Mouse (Mus musculus) lung, postnatal 0 days (tissue): ENCODE results near the gene Epm2a. TPM values are rescaled to one million over a fixed set of nuclear protein-coding genes. Genes with fewer than 3 reads are reported as not detected.

Experiments used
- ATAC-seq: fragments of 200-750 bp; cut with Nextera tagmentation; 2 replicates; pipeline ENCODE4 v1.8.0; 2017; ENCODE audit warnings: moderate library complexity
- DNase-seq: peaks from one replicate; pipeline ENCODE4 v3.0.0-alpha.2; 2016; ENCODE audit warnings: low spot score
- H3K27ac ChIP-seq: fragments of 300-500 bp; sonication (generic); 2 replicates; pipeline ENCODE4 v1.5.1; 2014; ENCODE audit warnings: antibody characterized with exemption, mild to moderate bottlenecking, low read length, mixed read lengths
- H3K27me3 ChIP-seq: fragments of 300-500 bp; sonication (generic); replicated peaks from 2 replicates; pipeline ENCODE4 v1.6.1; 2014; ENCODE audit warnings: low read length, mixed read lengths; ENCODE audit not compliant: insufficient read depth
- H3K36me3 ChIP-seq: fragments of 300-500 bp; sonication (generic); 2 replicates; pipeline ENCODE4 v1.6.1; 2014; ENCODE audit warnings: low read length, mixed read lengths; ENCODE audit not compliant: insufficient read depth
- H3K4me1 ChIP-seq: fragments of 300-500 bp; sonication (generic); 2 replicates; pipeline ENCODE4 v1.6.1; 2014; ENCODE audit warnings: antibody characterized with exemption, low read depth, low read length, mixed read lengths; ENCODE audit not compliant: insufficient read depth
- H3K4me2 ChIP-seq: fragments of 300-500 bp; sonication (generic); replicated peaks from 2 replicates; pipeline ENCODE4 v1.6.1; 2014; ENCODE audit warnings: low read depth, mild to moderate bottlenecking, low read length, moderate library complexity, mixed read lengths
- H3K4me3 ChIP-seq: fragments of 300-500 bp; sonication (generic); 2 replicates; pipeline ENCODE4 v1.5.1; 2014; ENCODE audit warnings: low read depth, low read length
- H3K9ac ChIP-seq: fragments of 300-500 bp; sonication (generic); replicated peaks from 2 replicates; pipeline ENCODE4 v1.6.1; 2014; ENCODE audit warnings: low read depth, mild to moderate bottlenecking
- H3K9me3 ChIP-seq: fragments of 300-500 bp; sonication (generic); 2 replicates; pipeline ENCODE4 v1.6.1; 2016; ENCODE audit warnings: low read length, mixed read lengths
- CTCF ChIP-seq: IDR thresholded peaks from 2 replicates; pipeline ENCODE4 v1.5.1; 2016; ENCODE audit warnings: antibody characterized with exemption, mild to moderate bottlenecking
- EP300 ChIP-seq: IDR thresholded peaks from 2 replicates; pipeline ENCODE4 v1.6.1; 2016; ENCODE audit warnings: antibody characterized with exemption, mild to moderate bottlenecking, control low read depth
- WGBS: fragments of 180-500 bp; shearing (Covaris S2); extraction: QIAGEN DNeasy Blood & Tissue Kit; methylation state at CpG from one replicate; pipeline ENCODE4 v1.1.7; 2014; 5-methylcytosine and 5-hydroxymethylcytosine counted together
- polyA plus RNA-seq: library from polyadenylated mRNA; unstranded; fragments of >200 nt; fragmentation: Nextera tagmentation; extraction: Ambion mirVana; gene quantifications from 2 replicates; pipeline ENCODE4 v1.2.1, GENCODE M21; 2015

Epm2a gene
- polyA plus RNA-seq, 1 experiment from 2014 or later = 1.0 TPM

DNA sequence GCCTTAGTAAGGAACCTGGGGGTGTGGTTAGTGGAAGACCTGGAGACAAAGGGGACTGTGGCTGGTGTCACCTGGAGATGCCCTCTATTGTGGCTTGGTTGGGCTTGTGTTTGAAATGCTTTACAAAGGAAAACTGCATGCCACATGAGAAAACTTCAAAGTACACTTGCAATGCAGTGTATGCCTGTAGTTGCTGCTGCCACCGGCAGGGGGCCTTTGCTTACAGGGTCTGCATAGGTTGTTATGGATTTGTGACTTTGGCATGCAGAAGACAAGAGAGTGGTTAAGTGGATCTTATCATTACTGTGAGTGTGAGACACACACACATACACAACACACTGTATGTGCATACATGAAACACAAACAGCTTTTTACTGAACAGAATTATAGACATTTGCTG is 114.2 kb downstream of the Epm2a start:
- TF ChIP-seq CTCF = peak; percentile 47
- no peak for TF ChIP-seq EP300
- Histone ChIP-seq H3K4me1 (no peaks in the 10 kb centered on the region), H3K9me3 (no peaks in the 10 kb centered on the region), H3K27ac (no peak overlapping the region), H3K36me3 (no peaks in the 10 kb centered on the region), H3K4me2 (no peak overlapping the region), H3K4me3 (no peak overlapping the region), H3K27me3 (no peaks in the 10 kb centered on the region), H3K9ac (no peak overlapping the region)
- ATAC-seq (no peak), DNase-seq (no peak)
- WGBS = 32% methylated on average over 1 of the region's 1 CpGs

DNA sequence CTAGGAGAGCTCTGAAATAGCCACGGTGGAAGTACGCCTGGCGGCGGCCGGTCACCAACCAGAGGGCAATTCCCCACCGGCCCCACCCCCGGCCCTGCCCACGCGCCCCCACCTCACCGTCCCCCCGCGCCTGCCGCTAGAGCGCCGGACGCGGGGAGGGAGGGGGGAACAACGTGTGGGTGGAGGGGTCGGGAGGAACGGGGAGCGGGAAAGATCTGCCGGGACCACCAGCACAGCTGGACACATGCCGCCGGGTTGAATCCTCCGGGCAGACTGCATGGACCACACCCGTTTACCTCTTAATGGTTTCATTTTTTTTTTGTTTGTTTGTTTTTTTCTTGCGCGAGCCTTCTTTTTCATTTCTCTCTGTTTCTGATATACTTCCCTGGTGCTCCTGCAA is 148.8 kb downstream of the Epm2a start:
- no peak overlapping the region for H3K9ac ChIP-seq
- peak; percentile 95 for DNase-seq
- no peak overlapping the region for H3K4me3 ChIP-seq
- no peaks in the 10 kb centered on the region for H3K36me3 ChIP-seq
- ATAC-seq = peak; percentile 94
- peaks cover 4% of the 10 kb centered on the region; the same call in 1 of the 2 replicates for H3K9me3 ChIP-seq
- TF ChIP-seq EP300 (no peak), CTCF (no peak)
- H3K4me1 ChIP-seq = no peaks in the 10 kb centered on the region
- no peaks in the 10 kb centered on the region for H3K27me3 ChIP-seq
- no peak overlapping the region for H3K27ac ChIP-seq
- no peak overlapping the region for H3K4me2 ChIP-seq
- WGBS = 46% methylated on average over 28 of the region's 28 CpGs

Other genes with a start within 250 kb of the Epm2a start
- gene Shprh, start 194.0 kb upstream of the Epm2a start, polyA plus RNA-seq = 6.8 and 7.8 TPM in 2 replicates
- gene Fbxo30, start 62.1 kb upstream of the Epm2a start, polyA plus RNA-seq = 17.2 and 17.8 TPM in 2 replicates